Mouse (Mus musculus) spleen, postnatal 36 days (tissue): ENCODE results near the gene Traf2.
A peak's percentile ranks its signal among the peaks of the same experiment; 100 is the strongest.

Experiments used
- DNase-seq, 2 experiments: peaks; one replicate each; pipeline ENCODE4 v3.0.0; 2022; ENCODE audit warnings: low spot score in 2 of 2, mixed read lengths in 1 of 2

Gene Traf2

DNA sequence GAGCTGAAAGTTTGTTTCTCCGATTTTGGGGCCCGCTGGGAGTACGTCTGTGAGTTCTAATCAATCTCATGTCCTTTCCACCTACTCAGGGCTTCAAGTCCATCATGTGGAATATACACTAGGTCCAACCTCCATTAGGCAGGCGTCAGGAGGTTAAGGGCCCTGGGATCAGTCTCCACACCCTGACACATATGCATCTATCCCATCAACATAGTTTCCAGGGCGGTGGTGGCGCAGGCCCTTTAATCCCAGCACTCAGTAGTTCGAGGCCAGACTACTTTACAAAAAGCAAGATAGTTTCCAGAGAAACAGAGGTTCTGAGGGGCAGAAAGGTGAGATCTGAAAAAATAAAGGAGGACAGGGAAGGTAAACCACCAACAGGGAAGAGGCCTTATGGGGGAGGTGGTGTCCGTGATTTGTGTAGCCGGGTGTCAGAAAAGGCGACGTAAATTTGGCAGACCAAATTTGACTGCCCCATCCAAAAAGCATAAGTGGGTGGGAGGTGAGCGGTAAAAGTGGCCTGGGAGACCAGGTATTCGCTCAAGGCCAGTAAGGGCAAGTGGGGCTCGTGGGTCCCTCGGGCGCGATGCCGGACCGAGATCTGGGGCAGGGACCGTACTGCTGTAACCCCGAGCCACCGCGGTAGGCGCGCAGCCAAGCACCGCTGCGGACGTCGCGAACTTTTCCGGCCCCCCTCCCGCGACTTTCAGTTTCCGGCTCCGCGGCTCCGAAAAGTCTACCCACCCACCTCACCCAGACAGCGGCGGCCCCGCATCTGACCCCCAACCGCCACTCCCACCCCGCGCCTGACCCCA, 537 bp downstream of the Traf2 start:
- DNase-seq, result no peak

DNA sequence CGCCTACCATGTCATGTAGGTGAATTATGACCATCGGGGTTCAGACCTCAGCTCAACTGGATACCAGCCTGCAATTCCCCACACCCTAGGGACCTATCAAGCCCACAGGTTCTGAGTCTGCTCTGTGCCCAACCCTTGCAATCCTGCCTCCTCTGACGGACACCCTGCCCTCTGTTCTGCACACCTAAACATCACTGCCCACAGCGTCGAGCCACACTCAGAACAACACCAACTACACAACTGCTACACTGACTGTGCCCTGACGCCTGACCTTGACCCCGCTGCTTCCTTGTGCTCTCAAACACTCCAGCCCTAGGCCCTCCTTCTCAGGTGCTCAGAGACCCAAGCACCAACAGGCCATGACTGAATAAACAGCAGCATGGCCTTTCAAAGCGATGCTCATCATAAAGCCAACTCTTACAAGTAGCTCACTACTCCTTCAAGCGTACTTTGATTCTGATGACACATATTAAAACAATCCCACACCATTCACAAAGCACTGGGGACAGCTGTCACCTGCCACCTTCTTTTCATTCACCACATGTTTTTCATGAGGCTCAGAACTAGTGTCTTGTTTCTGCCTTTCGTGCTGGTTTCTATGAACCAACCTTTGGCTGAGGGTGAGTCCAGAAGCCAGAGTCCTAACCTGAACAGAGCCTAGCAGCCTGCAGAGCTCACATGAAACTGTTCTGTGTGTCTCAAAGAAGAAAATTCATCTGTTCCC, 4.9 kb downstream of the Traf2 start:
- DNase-seq, result no peak

DNA sequence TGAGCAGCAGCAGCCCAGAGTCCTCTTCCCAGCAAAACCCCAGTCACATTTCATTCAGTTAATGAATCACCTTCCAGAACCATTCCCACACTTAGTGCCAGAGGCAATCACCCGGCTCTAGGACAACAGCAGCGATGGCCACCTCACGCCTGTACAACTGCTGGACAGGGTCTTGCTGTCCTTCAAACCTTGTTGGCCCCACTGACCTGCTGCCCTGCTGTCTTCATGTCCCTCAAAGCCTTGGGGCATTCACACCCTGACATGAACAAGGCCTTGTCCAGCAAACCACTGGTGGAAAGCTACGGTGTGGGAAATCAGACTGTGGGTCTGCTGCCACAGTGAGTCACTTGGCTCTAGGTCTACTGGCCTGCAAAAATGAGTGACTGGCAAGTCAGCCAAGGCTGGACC, 6.2 kb downstream of the Traf2 start:
- no peak for DNase-seq

DNA sequence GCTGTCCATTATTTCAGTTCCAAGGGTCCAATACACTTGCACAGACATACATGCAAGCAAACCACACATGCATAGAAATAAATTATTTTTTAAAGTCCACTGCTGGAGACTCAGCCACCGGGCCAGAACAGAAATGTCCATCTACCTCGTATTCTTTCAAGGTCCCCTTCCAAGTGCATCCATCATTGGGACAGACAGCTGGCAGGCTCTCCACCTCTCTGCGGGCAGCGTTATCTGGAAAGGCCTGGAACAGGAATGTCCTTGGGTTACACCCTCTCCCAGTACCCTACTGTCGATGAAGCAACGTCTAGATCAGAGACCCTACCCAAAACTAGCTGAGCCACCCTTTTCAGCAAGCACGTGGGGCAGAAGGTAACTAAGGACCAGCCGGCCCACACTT, 10.2 kb downstream of the Traf2 start:
- DNase-seq, result no peak

DNA sequence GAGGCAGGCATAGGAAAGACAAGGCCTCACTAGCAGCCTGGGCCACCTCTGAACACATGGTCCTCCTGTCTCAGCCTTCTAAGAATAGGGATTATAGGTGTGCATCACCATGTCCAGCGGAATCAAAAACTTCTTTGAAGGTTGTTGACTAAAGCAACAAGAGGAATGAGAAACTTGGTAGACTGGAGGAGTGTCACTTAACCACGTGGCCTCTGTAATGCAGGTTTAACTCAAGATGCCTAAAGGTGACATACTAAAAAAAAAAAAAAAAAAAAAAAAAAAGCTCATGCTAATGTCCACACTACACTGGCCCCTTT, 11.9 kb downstream of the Traf2 start:
- DNase-seq, result no peak

DNA sequence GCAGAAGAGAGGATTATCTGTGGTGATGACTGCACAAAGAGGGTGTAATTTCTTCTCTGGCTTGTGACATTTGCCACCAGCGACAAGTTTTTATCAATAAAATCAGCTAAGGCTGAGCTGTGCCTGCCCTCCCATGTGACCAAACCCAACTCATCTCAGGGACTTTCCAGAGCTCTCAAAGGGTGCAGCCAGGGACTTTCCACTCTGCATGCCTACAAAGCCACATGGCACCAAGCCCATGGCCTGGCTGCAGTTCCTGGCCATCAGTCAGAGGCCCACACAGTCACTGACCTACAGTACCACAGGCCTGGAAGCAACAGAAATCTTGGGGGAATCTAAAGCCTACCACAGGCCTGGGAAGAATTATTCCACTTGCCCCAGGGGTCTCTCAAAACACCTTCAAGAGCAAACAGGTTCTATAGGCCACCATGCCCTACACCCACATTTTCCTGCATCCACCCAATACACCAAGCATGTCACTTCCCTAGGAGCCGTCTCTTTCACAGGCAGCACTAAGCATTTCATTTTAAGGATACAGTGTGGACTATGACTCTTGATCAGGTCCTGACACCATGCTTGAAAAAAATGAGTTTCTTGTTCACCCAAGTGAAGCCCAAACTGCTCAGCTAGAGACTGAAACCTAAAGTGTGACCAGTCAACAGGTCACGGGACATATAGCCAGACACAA, 12.4 kb downstream of the Traf2 start:
- peak; percentile 83 to 85 for DNase-seq

DNA sequence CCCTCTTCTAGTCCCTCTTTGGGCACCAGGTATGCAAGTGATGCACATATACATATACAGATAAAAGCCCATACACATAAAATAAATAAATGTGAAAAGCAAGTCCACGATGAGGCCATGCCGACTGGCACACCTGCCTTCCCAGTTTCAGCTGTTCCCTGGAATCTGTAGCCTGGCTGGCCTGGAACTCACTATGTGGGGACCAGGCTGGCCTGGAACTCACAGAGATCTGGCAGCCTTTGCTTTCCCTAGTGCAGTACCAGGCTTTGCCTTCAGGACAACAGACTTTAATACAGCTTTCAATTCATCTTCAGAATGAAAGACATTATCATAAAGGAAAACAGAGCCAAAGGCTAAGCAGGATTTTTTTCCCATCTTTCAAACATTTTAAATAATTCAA, 13.0 kb downstream of the Traf2 start:
- no peak for DNase-seq

DNA sequence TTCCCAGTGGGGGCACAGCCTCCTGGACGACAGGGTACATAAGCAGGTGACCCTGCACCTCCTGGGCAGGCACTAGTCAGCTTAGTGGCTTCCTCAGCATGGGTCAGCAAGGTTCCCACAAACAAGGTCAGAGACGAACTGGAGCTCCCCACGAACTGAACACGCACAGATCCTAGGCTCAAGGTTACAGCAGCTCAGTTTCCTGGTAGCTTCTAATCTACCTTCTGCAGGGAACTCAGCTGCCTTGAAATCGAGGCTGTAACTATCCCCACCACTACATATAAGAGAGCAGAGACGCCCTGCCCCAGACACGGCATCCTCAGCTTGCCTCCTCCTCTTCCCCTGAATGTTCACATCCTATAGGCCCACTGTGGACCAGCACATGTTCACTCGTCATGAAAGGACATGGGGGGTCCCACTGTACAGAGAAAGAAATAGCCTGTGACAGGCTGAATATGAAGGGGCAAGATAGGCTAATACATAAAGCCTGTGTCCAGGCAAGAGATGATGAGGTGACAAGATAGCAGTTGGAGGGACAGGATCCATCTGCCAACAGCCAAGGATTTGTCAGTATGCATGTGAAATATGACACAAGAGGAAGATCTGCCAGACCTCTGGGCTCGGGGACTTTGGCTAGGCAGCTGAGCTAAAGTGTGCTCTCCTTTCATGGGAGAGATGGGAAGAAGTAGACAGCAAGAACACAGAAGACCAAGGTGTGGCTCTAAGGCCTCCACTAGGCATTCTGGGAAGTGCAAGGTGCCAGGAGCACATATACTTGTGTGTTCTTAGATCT, 20.0 kb downstream of the Traf2 start:
- no peak for DNase-seq

DNA sequence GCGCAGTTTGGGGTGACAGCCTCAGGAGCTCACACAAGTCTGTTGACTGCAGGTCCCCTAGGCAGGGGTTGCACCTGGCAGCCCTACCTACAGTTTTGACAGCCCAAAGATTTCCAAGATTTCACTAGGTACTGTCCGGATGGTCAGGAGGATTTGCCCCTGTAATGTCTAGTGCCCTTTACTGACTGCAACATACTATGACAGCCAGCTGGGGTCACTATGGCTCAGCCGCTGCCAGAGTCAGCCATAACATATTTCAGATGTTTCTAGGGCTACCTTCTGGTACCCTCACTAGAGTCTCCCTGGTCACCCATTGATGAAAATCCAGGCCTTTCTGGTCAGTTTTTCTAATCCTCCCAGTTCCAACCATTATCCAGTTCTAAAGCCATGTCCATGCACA, 36.8 kb downstream of the Traf2 start:
- DNase-seq, result no peak

DNA sequence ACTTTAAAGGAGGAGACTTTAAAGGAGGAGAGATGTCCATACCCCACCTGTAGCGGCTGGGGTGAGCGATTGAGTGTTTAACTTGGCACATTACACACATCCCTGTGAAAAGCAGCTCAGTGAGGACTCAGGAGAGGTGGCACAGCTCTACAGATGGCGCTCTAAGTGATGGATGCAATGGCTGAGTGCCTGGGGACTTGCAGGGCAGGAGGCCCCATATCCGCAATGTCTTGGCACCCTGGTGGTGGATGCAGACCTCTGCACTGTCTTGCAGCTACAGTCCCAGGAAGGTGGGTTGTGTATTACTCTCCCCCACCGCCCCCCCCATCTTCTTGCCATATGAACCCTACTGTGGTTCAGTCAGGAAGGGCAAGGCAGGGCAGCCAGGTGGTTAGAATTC, 39.8 kb downstream of the Traf2 start:
- DNase-seq, result no peak

DNA sequence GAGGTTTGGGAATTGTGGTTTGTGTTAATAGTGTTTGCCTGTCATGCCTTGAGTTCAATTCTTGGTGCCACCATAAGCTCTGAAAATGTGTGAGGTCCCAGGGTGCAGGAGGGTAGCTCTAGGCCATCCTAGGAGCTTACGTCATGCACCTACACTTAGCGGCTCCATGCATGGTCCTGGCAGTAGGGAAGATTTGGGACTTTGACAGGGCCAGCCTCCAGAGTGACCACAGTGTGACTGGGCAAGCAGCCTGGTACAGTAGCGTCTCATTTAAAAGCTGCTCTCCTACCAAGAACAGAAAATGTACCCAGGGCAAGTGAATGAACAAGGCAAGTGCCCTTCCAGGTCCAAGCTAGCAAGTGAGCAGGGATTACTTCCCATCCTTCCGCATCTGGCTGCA, 40.9 kb downstream of the Traf2 start:
- DNase-seq, result no peak

DNA sequence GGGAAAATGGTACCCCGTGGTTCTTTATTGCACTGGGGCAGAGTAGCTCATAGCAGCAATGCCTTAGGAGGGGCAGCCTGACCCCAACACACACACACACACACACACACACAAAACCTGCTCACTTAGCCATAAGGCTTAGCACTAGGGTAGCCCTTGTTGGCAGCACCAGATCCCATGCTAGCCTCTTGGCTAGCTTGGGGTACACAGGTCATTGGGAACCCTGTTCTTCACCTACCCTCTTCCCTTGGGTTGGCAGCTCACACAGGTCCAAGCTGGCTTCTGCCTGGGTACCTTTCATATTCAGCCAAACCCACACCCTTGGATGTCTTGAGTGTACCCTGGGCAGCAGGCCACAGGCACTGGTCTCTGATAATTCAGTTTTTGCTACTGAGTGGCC, 41.7 kb downstream of the Traf2 start:
- DNase-seq, result no peak

DNA sequence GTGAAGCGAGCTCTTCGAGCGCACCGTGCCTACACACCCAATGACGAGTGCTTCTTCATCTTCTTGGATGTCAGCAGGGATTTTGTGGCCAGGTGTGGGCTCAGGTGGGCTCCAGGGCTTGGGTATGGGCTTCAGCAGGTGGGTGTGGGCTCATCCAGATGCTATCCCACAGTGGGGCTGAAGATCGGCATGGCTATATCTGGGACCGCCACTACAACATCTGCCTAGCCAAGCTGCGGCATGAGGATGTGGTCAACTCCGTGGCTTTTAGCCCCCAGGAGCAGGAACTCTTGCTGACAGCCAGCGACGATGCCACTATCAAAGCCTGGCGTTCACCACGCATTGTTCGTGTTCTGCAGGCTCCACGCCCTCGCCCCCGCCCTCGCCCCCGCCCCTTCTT, 42.2 kb downstream of the Traf2 start:
- no peak for DNase-seq

DNA sequence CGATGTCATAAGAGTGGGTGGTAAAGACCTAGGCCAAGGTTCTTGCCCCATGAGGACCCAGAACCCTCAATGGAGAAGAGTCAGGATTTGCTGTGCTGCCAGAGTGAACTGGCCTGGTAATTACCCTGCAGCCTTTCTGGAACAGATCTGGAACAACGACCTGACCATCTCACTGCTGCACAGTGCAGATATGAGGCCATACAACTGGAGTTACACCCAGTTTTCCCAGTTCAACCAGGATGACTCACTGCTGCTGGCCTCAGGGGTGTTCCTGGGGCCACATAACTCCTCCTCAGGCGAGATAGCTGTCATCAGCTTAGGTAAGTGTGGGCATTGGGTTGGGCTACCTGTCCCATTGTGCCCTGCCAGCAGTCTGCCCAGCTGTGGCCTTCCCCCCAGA, 44.0 kb downstream of the Traf2 start:
- DNase-seq, result no peak

DNA sequence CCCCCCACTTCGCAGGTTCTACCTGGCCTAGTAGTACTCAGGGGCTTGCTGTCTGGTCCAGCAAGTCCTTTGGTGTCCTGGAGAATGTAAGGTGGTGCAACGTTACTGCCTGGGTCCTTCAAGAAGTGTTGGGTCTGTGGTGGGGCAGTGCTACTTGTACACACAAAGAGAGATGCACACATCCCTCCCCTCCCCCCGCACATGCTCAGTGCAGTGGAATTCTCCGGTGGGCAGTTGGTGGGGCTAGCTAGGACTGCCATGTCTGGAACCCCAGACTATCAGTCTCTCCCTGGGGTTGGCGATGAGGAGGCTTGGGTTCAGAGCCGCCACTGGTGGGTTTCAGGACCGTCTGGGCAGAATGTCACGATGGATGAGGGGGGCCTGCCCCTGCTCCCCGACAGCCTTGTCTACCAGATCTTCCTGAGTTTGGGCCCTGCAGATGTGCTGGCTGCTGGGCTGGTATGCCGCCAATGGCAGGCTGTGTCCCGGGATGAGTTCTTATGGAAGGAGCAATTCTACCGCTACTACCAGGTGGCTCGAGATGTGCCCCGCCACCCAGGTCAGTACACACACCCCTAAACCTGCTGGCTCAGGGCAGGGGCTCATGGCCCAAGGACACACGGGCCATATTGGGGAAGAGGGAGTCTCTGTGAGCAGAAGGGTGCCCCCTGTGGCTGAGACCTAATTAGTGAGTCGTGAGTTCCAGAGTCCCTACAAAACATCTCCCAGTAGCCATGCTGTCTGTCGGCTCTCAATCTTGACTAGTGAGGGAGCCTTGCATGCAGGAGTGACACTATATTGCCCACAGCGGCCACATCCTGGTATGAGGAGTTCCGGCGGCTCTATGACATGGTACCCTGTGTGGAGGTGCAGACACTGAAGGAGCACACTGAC, 44.9 kb downstream of the Traf2 start, which contains the start of gene C8g:
Gene C8g (minus strand): TSS at position 127 of the 894 bp plus-strand sequence.
- DNase-seq, result no peak

DNA sequence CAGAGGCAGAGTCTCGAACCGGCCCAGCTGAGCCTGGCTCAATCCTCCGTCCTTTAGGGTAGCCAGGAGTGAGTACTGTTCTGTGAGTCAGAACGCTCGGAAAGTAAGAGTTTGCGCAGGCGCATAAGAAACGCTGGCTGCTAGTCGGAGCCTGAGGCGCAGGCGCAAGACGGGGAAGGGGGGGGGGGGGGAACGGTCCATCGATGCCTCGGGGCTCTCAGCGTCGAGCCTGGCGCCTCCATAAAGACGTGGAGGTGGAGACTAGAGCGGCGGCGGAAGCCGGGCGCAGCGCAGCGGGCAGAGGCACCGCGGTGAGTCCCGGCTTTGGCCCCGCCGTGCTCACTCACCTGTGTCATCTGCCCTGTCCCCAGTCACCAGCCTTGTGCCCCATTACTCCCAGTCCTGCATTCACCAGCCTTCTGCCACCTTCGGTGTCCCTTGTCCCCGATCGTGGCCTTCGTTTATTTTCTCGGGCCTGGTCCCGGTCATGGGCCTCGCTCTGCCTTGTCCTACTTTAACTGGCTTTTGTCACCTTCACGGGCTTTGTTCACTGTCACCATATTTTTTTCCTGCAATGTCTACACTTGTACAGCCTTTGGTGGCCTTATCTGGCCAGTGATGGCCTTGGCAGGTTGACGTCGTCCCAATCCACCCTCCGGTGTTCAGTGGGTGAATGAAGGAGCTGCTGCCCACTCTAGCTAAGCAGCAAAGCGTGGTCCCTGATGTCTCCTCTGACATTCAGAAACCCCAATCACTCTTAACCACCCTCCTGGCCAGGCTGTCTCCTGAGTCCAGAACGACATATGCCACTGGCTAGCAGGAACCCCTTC, 45.9 kb downstream of the Traf2 start, which contains the start of gene Fbxw5:
Gene Fbxw5 (plus strand): TSS at position 175 of the 830 bp plus-strand sequence.
- DNase-seq, result peak; percentile 82 to 87

DNA sequence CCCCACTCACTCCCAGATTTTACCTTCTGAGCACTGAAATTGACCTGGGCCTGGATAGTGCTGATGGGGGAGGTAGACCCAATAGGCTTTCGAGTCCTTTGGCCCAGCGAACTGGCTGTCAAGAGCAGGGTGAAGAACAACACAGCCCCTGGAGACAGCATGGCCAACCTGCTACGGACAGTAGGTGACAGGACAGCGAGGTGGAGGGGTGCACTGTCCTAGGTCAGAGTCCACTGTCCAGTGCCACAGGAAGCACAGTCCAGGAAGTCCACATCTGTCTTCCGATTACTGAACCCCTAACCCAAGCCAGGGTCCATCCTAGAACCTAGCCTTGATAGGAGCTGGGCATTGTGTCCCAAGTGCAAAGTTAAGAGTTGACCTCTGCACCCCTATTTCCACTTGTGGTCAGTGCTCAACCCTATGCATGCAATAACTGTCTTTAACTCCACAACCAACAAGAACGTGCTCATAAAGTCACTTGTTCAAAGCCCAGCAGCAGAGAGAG, 46.6 kb downstream of the Traf2 start:
- no peak for DNase-seq

DNA sequence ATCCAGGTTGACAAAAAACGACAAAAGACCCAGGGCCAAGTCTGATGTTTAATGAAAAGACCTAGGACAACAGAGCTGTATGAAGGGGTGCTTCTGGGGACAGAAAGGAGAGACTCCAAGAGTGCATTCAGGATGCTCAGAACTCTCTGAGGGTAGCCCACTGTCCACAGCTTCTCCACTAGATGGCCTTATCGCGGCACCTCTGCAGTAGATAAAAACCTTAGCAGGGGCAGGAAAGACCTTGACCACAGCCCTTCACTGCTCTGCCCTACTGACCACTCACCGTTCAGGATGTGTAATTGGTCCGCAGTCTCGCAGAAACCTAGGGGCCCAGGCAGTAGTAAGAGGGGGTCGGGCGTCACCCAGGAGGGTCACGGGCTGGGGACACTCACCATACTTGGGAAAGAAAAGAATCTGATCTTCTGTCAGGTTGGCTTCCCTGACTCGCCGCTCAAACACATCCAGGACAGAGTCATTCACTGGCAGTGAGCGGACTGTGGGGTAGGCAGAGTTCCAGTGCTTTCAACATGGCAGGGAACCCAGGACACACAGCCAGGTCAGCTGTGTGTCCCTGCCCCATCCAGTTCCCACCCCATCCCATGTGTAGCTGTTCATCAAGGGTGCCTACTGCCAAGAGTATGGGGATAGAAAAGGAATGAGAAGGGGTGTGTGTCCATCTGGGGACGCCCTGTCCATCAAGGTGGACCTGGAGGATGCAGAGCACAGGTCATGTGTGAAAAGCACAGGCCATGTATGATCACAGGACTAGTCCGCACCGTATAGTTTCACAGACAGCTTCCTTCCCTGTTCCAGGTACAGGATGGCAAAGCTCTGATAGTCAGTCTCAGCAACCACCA, 47.9 kb downstream of the Traf2 start:
- DNase-seq, result no peak
